Mouse (Mus musculus) forebrain, postnatal 0 days (tissue): ENCODE results near the gene Aph1c. TPM values are rescaled to one million over a fixed set of nuclear protein-coding genes. Genes with fewer than 3 reads are reported as not detected.

Experiments
- ATAC-seq: fragments of 200-750 bp; cut with Nextera tagmentation; 2 replicates; pipeline ENCODE4 v1.8.0; 2017; ENCODE audit warnings: mild to moderate bottlenecking, moderate library complexity
- DNase-seq: peaks from one replicate; pipeline ENCODE4 v3.0.0-alpha.2; 2015
- H3K27ac ChIP-seq: fragments of 300-500 bp; sonication (generic); 2 replicates; pipeline ENCODE4 v1.5.1; 2014; ENCODE audit warnings: low read depth, mild to moderate bottlenecking, antibody characterized with exemption, low read length, moderate library complexity, mixed read lengths
- H3K27me3 ChIP-seq: fragments of 300-500 bp; sonication (generic); 2 replicates; pipeline ENCODE4 v1.6.1; 2014; ENCODE audit warnings: mild to moderate bottlenecking, low read length, mixed read lengths; ENCODE audit not compliant: insufficient read depth
- H3K36me3 ChIP-seq: fragments of 300-500 bp; sonication (generic); 2 replicates; pipeline ENCODE4 v1.6.1; 2014; ENCODE audit warnings: mild to moderate bottlenecking, moderate library complexity; ENCODE audit not compliant: insufficient read depth
- H3K4me1 ChIP-seq: fragments of 300-500 bp; sonication (generic); 2 replicates; pipeline ENCODE4 v1.6.1; 2014; ENCODE audit warnings: antibody characterized with exemption; ENCODE audit not compliant: insufficient read depth
- H3K4me2 ChIP-seq: fragments of 300-500 bp; sonication (generic); 2 replicates; pipeline ENCODE4 v1.6.1; 2014; ENCODE audit warnings: low read depth, mild to moderate bottlenecking, moderate library complexity
- H3K4me3 ChIP-seq: fragments of 300-500 bp; sonication (generic); 2 replicates; pipeline ENCODE4 v1.5.1; 2014; ENCODE audit warnings: low read depth, low read length, mixed read lengths
- H3K9ac ChIP-seq: fragments of 300-500 bp; sonication (generic); 2 replicates; pipeline ENCODE4 v1.6.1; 2014; ENCODE audit warnings: mild to moderate bottlenecking
- H3K9me3 ChIP-seq: fragments of 300-500 bp; sonication (generic); 2 replicates; pipeline ENCODE4 v1.6.1; 2016; ENCODE audit warnings: low read length
- CTCF ChIP-seq: sonication (generic); IDR thresholded peaks from 2 replicates; pipeline ENCODE4 v1.5.1; 2016; ENCODE audit warnings: antibody characterized with exemption, control low read depth, low read depth
- WGBS: fragments of 180-500 bp; shearing (Covaris S2); extraction: QIAGEN DNeasy Blood & Tissue Kit; methylation state at CpG from one replicate; pipeline ENCODE4 v1.1.7; 2014; 5-methylcytosine and 5-hydroxymethylcytosine counted together
- polyA plus RNA-seq: library from polyadenylated mRNA; unstranded; fragments of >200 nt; fragmentation: Nextera tagmentation; extraction: Ambion mirVana; gene quantifications from 2 replicates; pipeline ENCODE4 v1.2.1, GENCODE M21; 2015
- total RNA-seq: library from RNA; depleted of rRNA; stranded (reverse); fragments of >200 nt; gene quantifications from 2 replicates; pipeline ENCODE4 v1.2.3, GENCODE M21; 2014; rRNA removed

Aph1c gene
- total and polyA plus RNA-seq, 2 experiments from 2014 or later, result 2.2 to 3.6 TPM

DNA sequence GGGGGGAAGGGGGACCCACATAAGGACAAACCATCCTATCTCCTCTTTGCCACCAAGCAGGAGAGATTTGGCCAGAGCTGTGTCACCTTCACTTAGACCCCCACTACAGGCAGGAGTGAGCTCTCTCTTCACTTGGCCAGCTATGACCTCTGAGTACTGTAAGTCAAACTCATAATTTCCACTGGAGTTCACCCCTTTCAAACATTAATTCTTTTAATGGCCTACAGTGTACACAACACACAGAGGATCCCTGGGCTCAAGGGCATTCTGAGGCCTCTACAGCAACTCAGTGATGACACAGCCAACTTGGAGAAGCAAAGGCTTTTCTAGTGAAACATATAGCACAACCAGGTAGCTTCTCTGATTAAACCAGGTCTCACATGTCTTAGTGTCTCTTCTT, 63.8 kb downstream of the Aph1c start:
- H3K9ac ChIP-seq, result no peak overlapping the region
- no peaks in the 10 kb centered on the region for H3K9me3 ChIP-seq
- no peaks in the 10 kb centered on the region for H3K36me3 ChIP-seq
- no peaks in the 10 kb centered on the region for H3K27me3 ChIP-seq
- H3K27ac ChIP-seq, result no peak overlapping the region
- no peak overlapping the region for H3K4me2 ChIP-seq
- H3K4me3 ChIP-seq, result no peak overlapping the region
- DNase-seq, result no peak
- ATAC-seq, result no peak
- TF ChIP-seq CTCF, result no peak
- H3K4me1 ChIP-seq, result no peaks in the 10 kb centered on the region

DNA sequence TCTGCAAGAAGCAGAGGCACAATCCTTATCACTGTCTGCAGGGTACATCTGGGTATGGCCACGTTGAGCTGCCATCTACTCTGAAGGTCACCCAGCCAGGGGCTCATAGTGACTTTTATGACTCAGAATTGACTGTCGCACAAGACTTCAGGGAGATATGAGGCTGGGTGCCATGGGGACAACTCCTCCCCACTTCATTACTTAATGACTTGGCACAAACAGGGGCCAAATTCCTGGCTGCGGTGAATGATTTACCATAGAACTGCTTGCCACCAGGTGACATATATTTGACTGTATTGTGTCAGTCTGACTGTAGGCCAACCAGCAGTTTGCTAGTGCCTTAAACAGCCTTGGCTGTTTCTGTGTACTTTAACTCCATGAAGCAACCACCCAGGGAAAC, 65.3 kb downstream of the Aph1c start:
- Histone ChIP-seq H3K4me1 (no peaks in the 10 kb centered on the region), H3K4me2 (no peak overlapping the region)
- ATAC-seq, result no peak

DNA sequence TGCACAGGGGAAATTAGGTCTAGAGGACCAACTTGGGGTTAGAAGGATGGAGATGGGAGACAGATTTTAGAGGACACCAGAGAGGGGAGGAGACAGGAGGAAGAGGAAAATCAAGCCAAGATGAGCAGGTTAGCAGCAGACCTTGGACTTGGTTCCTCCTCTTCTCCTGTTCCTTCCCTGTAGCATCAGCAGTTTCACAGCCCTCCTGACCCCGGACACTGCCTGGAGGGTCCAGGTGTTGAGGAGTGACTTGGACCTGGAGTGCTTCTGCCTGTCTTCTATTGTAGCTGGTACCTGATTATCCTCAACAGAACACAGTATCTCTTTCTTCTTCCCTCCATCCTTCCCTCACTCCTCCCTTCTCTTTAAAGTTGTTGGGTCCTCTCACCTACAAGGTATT, 65.8 kb downstream of the Aph1c start:
- H3K9me3 ChIP-seq, result no peaks in the 10 kb centered on the region
- DNase-seq (no peak), ATAC-seq (no peak)
- no peaks in the 10 kb centered on the region for H3K27me3 ChIP-seq
- H3K36me3 ChIP-seq, result no peaks in the 10 kb centered on the region
- H3K4me1 ChIP-seq, result no peaks in the 10 kb centered on the region
- no peak overlapping the region for H3K4me2 ChIP-seq
- no peak overlapping the region for H3K4me3 ChIP-seq
- no peak overlapping the region for H3K9ac ChIP-seq
- no peak for TF ChIP-seq CTCF
- no peak overlapping the region for H3K27ac ChIP-seq
- WGBS, result 100% methylated on average over 1 of the region's 1 CpGs

More for the DNA sequence above, 65.3 kb downstream of the Aph1c start:
- no peak for TF ChIP-seq CTCF
- Histone ChIP-seq H3K36me3 (no peaks in the 10 kb centered on the region), H3K9ac (no peak overlapping the region), H3K4me3 (no peak overlapping the region), H3K27me3 (no peaks in the 10 kb centered on the region), H3K9me3 (no peaks in the 10 kb centered on the region), H3K27ac (no peak overlapping the region)
- no peak for DNase-seq
- 85% methylated on average over 3 of the region's 3 CpGs for WGBS

Other genes with a start within 250 kb of the Aph1c start
- gene Usp3, start 241.6 kb downstream of the Aph1c start, total RNA-seq, result 46.3 and 59.7 TPM in 2 replicates
- gene Usp3, start 241.6 kb downstream of the Aph1c start, polyA plus RNA-seq, result 55.1 and 55.2 TPM in 2 replicates
- 3.6 and 6.1 TPM in 2 replicates for gene Car12, start 121.0 kb downstream of the Aph1c start, total RNA-seq
- gene Car12, start 121.0 kb downstream of the Aph1c start, polyA plus RNA-seq, result 3.5 and 5.3 TPM in 2 replicates
- 32.9 and 37.8 TPM in 2 replicates for gene Aph1b, start 39.2 kb downstream of the Aph1c start, total RNA-seq
- 15.4 and 17.7 TPM in 2 replicates for gene Aph1b, start 39.2 kb downstream of the Aph1c start, polyA plus RNA-seq
- 0.23 and 0.90 TPM in 2 replicates for gene Gm10647, start 37.7 kb downstream of the Aph1c start, total RNA-seq
- 0.33 TPM in 1 of 2 replicates, not detected in the other for gene Gm10647, start 37.7 kb downstream of the Aph1c start, polyA plus RNA-seq
- 22.2 and 30.7 TPM in 2 replicates for gene Rab8b, start 85.0 kb upstream of the Aph1c start, total RNA-seq
- gene Rab8b, start 85.0 kb upstream of the Aph1c start, polyA plus RNA-seq, result 6.0 and 20.7 TPM in 2 replicates
- gene Rps27l, start 111.4 kb upstream of the Aph1c start, total RNA-seq, result 129 and 139 TPM in 2 replicates
- gene Rps27l, start 111.4 kb upstream of the Aph1c start, polyA plus RNA-seq, result 208 and 277 TPM in 2 replicates
- gene Lactb, start 140.8 kb upstream of the Aph1c start, total RNA-seq, result 20.3 and 20.7 TPM in 2 replicates
- gene Lactb, start 140.8 kb upstream of the Aph1c start, polyA plus RNA-seq, result 9.9 and 12.2 TPM in 2 replicates
- gene Tpm1, start 214.7 kb upstream of the Aph1c start, total RNA-seq, result 131 and 133 TPM in 2 replicates
- gene Tpm1, start 214.7 kb upstream of the Aph1c start, polyA plus RNA-seq, result 120 and 134 TPM in 2 replicates